Mouse (Mus musculus) megakaryocyte, embryonic 14.5 days (primary cell): ENCODE measurements around the gene Zfp512b. TPM values are rescaled to one million over a fixed set of nuclear protein-coding genes. Genes with fewer than 3 reads are reported as not detected.

Experiments used
- H3K27me3 ChIP-seq: replicated peaks from 2 replicates; pipeline ENCODE3; 2012; ENCODE audit warnings: inconsistent platforms
- H3K36me3 ChIP-seq: replicated peaks from 2 replicates; pipeline ENCODE3; 2012; ENCODE audit warnings: low read length, inconsistent platforms, mixed read lengths
- H3K4me1 ChIP-seq: 2 replicates; pipeline ENCODE4 v1.6.1; 2012; ENCODE audit warnings: inconsistent platforms
- H3K4me3 ChIP-seq: replicated peaks from 2 replicates; pipeline ENCODE3; 2012; ENCODE audit warnings: moderate library complexity, mild to moderate bottlenecking, inconsistent platforms
- H3K9me3 ChIP-seq: 2 replicates; pipeline ENCODE4 v1.6.1; 2012; ENCODE audit warnings: inconsistent platforms
- FLI1 ChIP-seq: IDR thresholded peaks from 2 replicates; pipeline ENCODE4 v1.6.1; 2012; ENCODE audit warnings: low read length, inconsistent platforms, mixed read lengths
- GATA1 ChIP-seq: IDR thresholded peaks from 3 replicates; pipeline ENCODE4 v1.6.1; 2012; ENCODE audit warnings: mixed read lengths, low read length, inconsistent platforms, borderline replicate concordance
- polyA plus RNA-seq: library from polyadenylated mRNA; stranded (reverse); fragments of >175 nt; gene quantifications from 2 replicates; pipeline ENCODE4 v1.2.3, GENCODE M21; 2012; ENCODE audit warnings: low replicate concordance; ENCODE audit not compliant: insufficient read depth

Zfp512b gene
- polyA plus RNA-seq, 1 experiment = 12.8 TPM

- Histone ChIP-seq H3K4me1 (peaks cover 74% of the 10 kb centered on the region), H3K27me3 (no peaks in the 10 kb centered on the region), H3K9me3 (no peaks in the 10 kb centered on the region), H3K4me3 (peak within 1 kb of the TSS; percentile 99), H3K36me3 (no peaks in the 10 kb centered on the region)
- TF ChIP-seq GATA1 (no peak), FLI1 (no peak)
Observed at GRCm38 (mm10) chr2:181598454-181599351, 6.1 kb upstream of the Zfp512b start, which contains the start of gene Samd10. TSS of gene Samd10 (minus strand) at chr2:181599212.

DNA sequence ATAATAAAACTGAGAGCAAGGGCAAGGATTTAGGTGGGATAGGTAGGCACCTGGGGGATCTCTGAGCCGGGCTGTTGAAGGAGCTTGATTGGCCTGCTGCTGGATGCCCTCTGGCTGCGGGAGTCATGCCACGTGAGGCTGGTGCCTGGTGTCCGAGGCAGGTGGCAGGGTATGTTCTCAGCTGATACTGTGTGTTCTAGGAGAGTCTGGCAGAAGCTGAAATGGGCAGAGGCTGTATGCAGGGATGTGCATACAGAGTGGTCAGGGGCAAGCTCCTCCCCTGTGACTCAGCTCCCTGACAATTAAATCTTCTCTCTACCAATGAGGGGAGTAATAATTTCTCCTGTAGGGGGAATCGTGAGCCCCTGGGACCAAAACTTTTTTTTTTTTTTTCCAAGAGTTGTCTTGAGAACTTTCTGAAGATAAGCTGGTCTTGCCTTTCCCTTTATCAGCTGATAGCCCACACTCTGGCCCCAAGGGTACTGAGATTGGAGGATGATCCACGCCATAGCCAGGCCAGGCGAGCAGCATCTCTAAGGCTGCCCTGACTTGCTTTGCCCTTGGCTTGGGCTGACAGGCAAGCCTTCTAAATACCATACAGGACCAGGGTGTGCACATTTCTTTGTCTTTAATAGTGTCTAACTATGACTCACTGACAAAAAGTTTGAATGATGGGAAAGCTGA is 4.9 kb upstream of the Zfp512b start:
- Histone ChIP-seq H3K9me3 (no peaks in the 10 kb centered on the region), H3K4me3 (peak overlapping the region; percentile 44), H3K4me1 (peaks cover 71% of the 10 kb centered on the region), H3K27me3 (no peaks in the 10 kb centered on the region), H3K36me3 (no peaks in the 10 kb centered on the region)
- TF ChIP-seq GATA1 = no peak
- no peak for TF ChIP-seq FLI1

GRCm38 (mm10) chr2:181596221-181596960 is 3.8 kb upstream of the Zfp512b start:
- Histone ChIP-seq H3K4me3 (peak overlapping the region; percentile 23), H3K9me3 (no peaks in the 10 kb centered on the region), H3K36me3 (no peaks in the 10 kb centered on the region), H3K27me3 (no peaks in the 10 kb centered on the region), H3K4me1 (peaks cover 71% of the 10 kb centered on the region)
- TF ChIP-seq GATA1 (no peak), FLI1 (no peak)

DNA sequence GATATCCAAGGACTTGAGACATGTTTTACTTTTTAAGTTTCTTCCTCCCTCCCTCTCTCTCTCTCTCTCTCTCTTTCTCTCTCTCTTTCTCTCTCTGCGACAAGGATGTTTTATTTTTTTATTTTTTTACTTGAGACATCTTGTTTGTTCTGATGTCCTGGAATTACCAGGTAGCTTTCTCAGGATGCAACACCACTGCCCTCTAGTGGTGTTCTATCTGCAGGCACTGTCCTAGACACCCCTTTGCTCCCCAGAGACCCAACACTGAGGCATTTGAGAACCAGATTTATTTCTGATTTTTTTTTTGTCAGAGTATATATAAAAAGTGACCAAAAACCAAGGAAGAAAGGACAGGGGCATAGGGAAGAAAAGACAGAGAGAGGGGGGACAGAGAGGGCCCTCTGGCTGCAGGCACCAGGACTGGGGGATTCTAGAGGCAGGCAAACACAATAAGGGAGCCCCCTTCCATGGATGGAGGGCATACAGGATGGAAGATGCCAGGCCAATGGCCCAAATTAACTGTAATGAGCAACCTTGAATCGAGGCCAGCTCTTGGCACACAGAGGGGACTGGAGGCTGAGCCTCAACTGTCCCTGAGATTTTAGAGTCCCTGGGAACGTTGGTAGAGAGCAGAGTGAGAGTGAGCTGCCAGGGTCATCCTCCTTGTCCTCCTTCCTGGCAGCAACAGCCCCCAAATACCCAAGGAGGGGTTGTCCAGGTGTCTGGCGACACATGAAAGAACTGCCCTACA is 2.5 kb upstream of the Zfp512b start:
- no peaks in the 10 kb centered on the region for H3K9me3 ChIP-seq
- H3K4me1 ChIP-seq = peaks cover 73% of the 10 kb centered on the region

GRCm38 (mm10) chr2:181593937-181594336 is 1.3 kb upstream of the Zfp512b start:
- H3K27me3 ChIP-seq = no peaks in the 10 kb centered on the region

More for the DNA sequence above, 2.5 kb upstream of the Zfp512b start:
- Histone ChIP-seq H3K27me3 (no peaks in the 10 kb centered on the region), H3K36me3 (peaks cover 8% of the 10 kb centered on the region), H3K4me3 (no peak overlapping the region)
- TF ChIP-seq GATA1 = no peak
- TF ChIP-seq FLI1 = no peak

GRCm38 (mm10) chr2:181593042-181593421 is 429 bp upstream of the Zfp512b start:
- peaks cover 29% of the 10 kb centered on the region for H3K36me3 ChIP-seq
- TF ChIP-seq GATA1 (no peak), FLI1 (no peak)
- peak overlapping the region; percentile 96 for H3K4me3 ChIP-seq
- no peaks in the 10 kb centered on the region for H3K9me3 ChIP-seq
- H3K4me1 ChIP-seq = peaks cover 57% of the 10 kb centered on the region
- no peaks in the 10 kb centered on the region for H3K27me3 ChIP-seq

More at GRCm38 (mm10) chr2:181593937-181594336, 1.3 kb upstream of the Zfp512b start:
- Histone ChIP-seq H3K9me3 (no peaks in the 10 kb centered on the region), H3K4me3 (peak overlapping the region; percentile 33), H3K36me3 (peaks cover 20% of the 10 kb centered on the region), H3K4me1 (peaks cover 61% of the 10 kb centered on the region)
- no peak for TF ChIP-seq GATA1
- no peak for TF ChIP-seq FLI1

DNA sequence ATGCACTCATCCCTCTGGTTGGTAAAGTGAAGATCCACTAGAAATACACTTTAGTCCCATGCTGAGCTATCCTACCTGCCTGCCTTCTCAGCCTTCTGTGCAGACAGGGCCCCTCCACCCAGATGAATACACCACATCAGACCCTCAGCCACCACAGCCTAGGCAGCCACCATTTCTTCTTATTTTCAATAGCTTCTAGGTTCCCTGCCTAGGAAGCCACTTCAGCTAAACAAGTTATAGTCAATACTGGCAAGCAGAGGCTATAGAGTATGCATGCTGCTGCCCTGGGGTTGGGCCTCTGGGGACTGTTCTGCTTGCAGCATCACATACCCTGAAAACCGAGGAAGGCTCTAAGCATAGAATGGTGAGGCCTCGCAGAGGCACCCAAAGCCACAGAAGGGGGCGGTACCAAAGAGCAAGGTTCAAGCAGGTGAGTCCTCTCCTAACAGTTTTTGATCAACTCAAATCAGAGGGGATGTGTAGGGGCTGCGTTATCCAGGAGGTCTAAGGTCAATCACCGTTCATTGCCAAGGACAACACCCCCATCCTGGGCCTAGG is 996 bp downstream of the Zfp512b start, which contains the start of gene Prpf6:
Gene Prpf6, plus strand, starts transcription at position 341 of the 558 bp plus-strand sequence.
- H3K36me3 ChIP-seq = peaks cover 42% of the 10 kb centered on the region
- no peak for TF ChIP-seq GATA1
- TF ChIP-seq FLI1 = no peak

DNA sequence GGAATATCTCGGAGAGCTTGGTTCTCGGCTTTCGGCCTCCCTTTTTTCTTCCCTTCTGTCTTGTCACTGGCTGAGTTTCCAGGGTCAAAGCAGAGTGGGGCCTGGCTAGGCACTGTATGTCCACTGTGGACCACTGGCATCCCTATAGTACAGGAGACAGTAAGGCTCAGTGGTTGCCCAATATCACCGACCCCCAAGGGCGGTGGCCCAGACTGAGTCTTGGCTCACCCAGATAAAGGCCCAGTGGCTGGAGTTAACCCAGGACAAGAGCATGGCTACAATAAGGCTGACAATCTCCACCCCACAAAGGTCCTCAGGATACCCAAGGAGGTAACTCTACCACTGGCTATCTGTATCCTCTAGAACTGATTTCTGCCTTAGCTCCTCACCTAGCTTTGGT is 2.1 kb downstream of the Zfp512b start:
- no peaks in the 10 kb centered on the region for H3K27me3 ChIP-seq
- no peak overlapping the region for H3K4me3 ChIP-seq
- H3K36me3 ChIP-seq = peaks cover 53% of the 10 kb centered on the region
- TF ChIP-seq FLI1 (no peak), GATA1 (no peak)
- peaks cover 42% of the 10 kb centered on the region for H3K4me1 ChIP-seq
- H3K9me3 ChIP-seq = no peaks in the 10 kb centered on the region

More for the DNA sequence above, 996 bp downstream of the Zfp512b start, which contains the start of gene Prpf6:
- H3K4me1 ChIP-seq = peaks cover 45% of the 10 kb centered on the region
- no peaks in the 10 kb centered on the region for H3K27me3 ChIP-seq
- no peaks in the 10 kb centered on the region for H3K9me3 ChIP-seq
- peak within 1 kb of the TSS; percentile 96 for H3K4me3 ChIP-seq

- TF ChIP-seq FLI1 (no peak), GATA1 (no peak)
- Histone ChIP-seq H3K27me3 (no peaks in the 10 kb centered on the region), H3K36me3 (peaks cover 60% of the 10 kb centered on the region), H3K4me1 (peaks cover 42% of the 10 kb centered on the region), H3K9me3 (no peaks in the 10 kb centered on the region), H3K4me3 (no peak overlapping the region)
Observed at GRCm38 (mm10) chr2:181589732-181590105, 2.9 kb downstream of the Zfp512b start.
